Mouse (Mus musculus) limb, embryonic 15.5 days (tissue): ENCODE results near the gene Phf1. TPM values are rescaled to one million over a fixed set of nuclear protein-coding genes. Genes with fewer than 3 reads are reported as not detected.
"Not testable (repeated sequence)": the region's sequence is repeated elsewhere in the genome, so short reads cannot be mapped to it uniquely, and the experiment has no call there.

Source experiments
- ATAC-seq: fragments of 200-750 bp; cut with Nextera tagmentation; 2 replicates; pipeline ENCODE4 v1.8.0; 2017; ENCODE audit warnings: low read depth, moderate TSS enrichment; ENCODE audit not compliant: insufficient number of reproducible peaks, low FRiP score, low TSS enrichment
- H3K27ac ChIP-seq: fragments of 300-500 bp; sonication (generic); 2 replicates; pipeline ENCODE4 v1.5.1; 2015; ENCODE audit warnings: moderate library complexity, mild to moderate bottlenecking, inconsistent platforms
- H3K27me3 ChIP-seq: fragments of 300-500 bp; sonication (generic); 2 replicates; pipeline ENCODE4 v1.6.1; 2015; ENCODE audit warnings: inconsistent platforms
- H3K36me3 ChIP-seq: fragments of 300-500 bp; sonication (generic); 2 replicates; pipeline ENCODE4 v1.6.1; 2015; ENCODE audit warnings: inconsistent platforms
- H3K4me1 ChIP-seq: fragments of 300-500 bp; sonication (generic); 2 replicates; pipeline ENCODE4 v1.6.1; 2015; ENCODE audit warnings: inconsistent platforms
- H3K4me2 ChIP-seq: fragments of 300-500 bp; sonication (generic); 2 replicates; pipeline ENCODE4 v1.6.1; 2015; ENCODE audit warnings: mild to moderate bottlenecking, inconsistent platforms
- H3K4me3 ChIP-seq: fragments of 300-500 bp; sonication (generic); 2 replicates; pipeline ENCODE4 v1.5.1; 2015; ENCODE audit warnings: mild to moderate bottlenecking, inconsistent platforms
- H3K9ac ChIP-seq: fragments of 300-500 bp; sonication (generic); 2 replicates; pipeline ENCODE4 v1.6.1; 2015; ENCODE audit warnings: inconsistent platforms
- H3K9me3 ChIP-seq: fragments of 300-500 bp; sonication (generic); 2 replicates; pipeline ENCODE4 v1.6.1; 2016; ENCODE audit warnings: inconsistent platforms
- WGBS: fragments of 180-500 bp; shearing (Covaris S2); methylation state at CpG from one replicate; pipeline ENCODE4 v1.1.7; 2015; 5-methylcytosine and 5-hydroxymethylcytosine counted together
- microRNA-seq: library from miRNA; unstranded; fragments of <30 nt; microRNA quantifications from one replicate; pipeline ENCODE4, GENCODE M21; 2016
- polyA plus RNA-seq: library from polyadenylated mRNA; unstranded; fragments of >200 nt; fragmentation: Nextera tagmentation; extraction: Ambion mirVana; gene quantifications from 2 replicates; pipeline ENCODE4 v1.2.1, GENCODE M21; 2015

The Phf1 gene
- polyA plus RNA-seq, 1 experiment from 2014 or later = 13.0 TPM

DNA sequence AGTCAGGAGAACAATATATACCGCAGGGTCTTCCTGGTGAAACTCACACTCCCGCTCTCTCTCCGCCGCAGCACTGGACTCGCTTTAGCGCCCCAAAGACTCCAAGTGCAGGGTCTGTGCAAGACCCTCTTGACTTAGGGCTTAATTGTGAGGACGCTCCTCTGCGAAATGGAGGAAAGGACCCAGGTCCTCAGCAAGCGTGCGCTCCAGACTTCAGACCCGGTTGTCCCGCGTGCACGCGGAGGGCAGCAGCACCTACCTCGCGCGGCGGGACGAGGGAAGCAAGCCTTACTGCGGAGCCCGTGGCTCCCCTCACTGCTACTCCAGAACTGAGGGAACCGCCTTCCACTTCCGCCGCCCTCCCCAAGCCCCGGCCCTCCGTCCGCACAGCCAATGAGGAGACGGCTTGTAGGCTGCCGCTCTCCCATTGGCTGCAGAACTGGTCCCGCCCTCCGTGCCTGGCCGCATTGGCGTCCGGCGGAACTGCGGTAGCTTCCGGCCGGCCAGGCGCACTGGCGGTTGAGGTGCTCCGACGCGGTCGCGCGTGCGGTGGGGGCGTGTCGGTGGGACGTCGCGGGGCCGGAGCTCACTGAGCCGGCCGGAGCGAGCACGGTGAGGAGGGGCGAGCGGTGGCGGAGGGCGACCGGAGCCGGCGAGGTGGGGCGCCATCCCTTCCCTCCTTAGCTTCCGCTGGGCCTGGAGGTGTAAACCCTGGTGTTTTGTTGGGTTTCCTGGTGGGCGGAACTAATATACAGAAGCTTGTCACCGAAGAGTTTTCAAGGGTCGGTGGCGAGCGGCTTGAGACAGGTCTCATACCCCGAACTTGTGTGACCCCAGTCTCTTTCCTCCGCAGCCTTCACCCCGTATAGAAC lies 40.1 kb downstream of the Phf1 start, which contains the start of gene Zbtb9:
Gene Zbtb9 (plus strand): TSS at position 465 of the 872 bp plus-strand sequence.
- under 1% methylated on average over 75 of the region's 75 CpGs for WGBS
- H3K27me3 ChIP-seq = no peaks in the 10 kb centered on the region
- peak within 1 kb of the TSS; percentile 82 for H3K4me2 ChIP-seq
- H3K4me3 ChIP-seq = peak within 1 kb of the TSS; percentile 95
- H3K9me3 ChIP-seq = no peaks in the 10 kb centered on the region
- peak; percentile 98 for ATAC-seq
- peaks cover 44% of the 10 kb centered on the region for H3K4me1 ChIP-seq
- peak within 1 kb of the TSS; percentile 80 for H3K9ac ChIP-seq
- H3K36me3 ChIP-seq = peaks cover 44% of the 10 kb centered on the region
- H3K27ac ChIP-seq = peak within 1 kb of the TSS; percentile 90

DNA sequence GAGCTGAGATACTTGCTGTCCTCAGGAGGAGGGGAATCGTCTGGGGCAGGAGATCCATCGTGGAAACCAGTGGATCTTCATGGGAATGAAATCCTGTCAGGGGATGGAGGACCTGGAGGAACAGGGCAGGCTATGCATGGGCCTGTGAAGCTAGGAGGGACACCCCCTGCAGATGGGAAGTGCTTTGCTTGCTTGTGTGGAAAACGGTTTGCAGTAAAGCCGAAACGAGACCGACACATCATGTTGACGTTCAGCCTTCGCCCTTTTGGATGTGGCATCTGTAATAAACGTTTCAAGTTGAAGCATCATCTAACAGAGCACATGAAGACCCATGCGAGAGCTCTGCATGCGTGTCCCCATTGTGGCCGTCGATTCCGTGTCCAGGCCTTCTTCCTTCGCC lies 41.7 kb downstream of the Phf1 start:
- Histone ChIP-seq H3K4me1 (peaks cover 44% of the 10 kb centered on the region), H3K9ac (0 out of 2 replicates have a peak overlapping the region, but pooled peaks have one; percentile 14), H3K27me3 (no peaks in the 10 kb centered on the region), H3K9me3 (no peaks in the 10 kb centered on the region), H3K36me3 (peaks cover 45% of the 10 kb centered on the region), H3K4me2 (peak overlapping the region; percentile 82; the same call in 1 of the 2 replicates), H3K27ac (no peak overlapping the region), H3K4me3 (no peak overlapping the region)
- ATAC-seq = no peak
- 95% methylated on average over 15 of the region's 15 CpGs for WGBS

DNA sequence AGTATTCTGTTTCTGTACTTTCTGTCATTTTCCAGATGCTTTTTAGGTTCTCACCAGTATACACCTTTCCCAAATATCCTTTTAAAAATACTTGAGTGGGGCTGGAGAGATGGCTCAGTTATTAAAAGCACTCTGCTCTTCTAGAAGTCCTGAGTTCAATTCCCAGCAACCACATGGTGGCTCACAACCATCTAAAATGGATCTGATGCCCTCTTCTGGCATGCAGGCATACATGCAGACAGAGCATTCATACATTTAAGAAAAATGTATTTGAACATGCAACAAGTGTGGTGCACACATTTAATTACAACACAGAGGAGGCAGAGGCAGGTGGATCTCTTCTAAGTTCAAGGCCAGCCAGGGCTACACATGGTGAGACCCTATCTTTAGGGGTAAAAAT lies 42.6 kb downstream of the Phf1 start:
- Histone ChIP-seq H3K4me3 (no peak overlapping the region), H3K4me2 (no peak overlapping the region), H3K4me1 (peaks cover 39% of the 10 kb centered on the region), H3K36me3 (peaks cover 48% of the 10 kb centered on the region), H3K27ac (no peak overlapping the region), H3K9me3 (no peaks in the 10 kb centered on the region), H3K27me3 (no peaks in the 10 kb centered on the region), H3K9ac (no peak overlapping the region)
- no peak for ATAC-seq

DNA sequence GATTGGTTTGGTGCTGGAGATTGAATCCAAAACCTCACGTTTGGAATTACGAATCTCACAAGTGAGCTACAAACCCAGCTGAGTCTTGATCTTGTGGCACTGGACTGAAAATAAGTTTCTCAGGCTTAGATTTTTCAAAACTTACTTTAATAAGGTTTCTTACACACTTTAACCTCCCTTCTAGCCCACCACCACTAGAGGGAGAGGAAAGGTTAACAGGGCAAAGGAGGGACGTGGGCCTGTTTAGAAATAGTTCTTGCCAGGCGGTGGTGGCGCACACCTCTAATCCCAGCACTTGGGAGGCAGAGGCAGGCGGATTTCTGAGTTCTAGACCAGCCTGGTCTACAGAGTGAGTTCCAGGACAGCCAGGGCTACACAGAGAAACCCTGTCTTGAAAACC lies 44.5 kb downstream of the Phf1 start:
- H3K27me3 ChIP-seq, H3K9ac ChIP-seq, H3K4me3 ChIP-seq, ATAC-seq, H3K9me3 ChIP-seq, H3K4me2 ChIP-seq, H3K27ac ChIP-seq: not testable (repeated sequence)
- 92% methylated on average over 6 of the region's 6 CpGs for WGBS
- peaks cover 20% of the 10 kb centered on the region for H3K4me1 ChIP-seq
- H3K36me3 ChIP-seq = peaks cover 48% of the 10 kb centered on the region

DNA sequence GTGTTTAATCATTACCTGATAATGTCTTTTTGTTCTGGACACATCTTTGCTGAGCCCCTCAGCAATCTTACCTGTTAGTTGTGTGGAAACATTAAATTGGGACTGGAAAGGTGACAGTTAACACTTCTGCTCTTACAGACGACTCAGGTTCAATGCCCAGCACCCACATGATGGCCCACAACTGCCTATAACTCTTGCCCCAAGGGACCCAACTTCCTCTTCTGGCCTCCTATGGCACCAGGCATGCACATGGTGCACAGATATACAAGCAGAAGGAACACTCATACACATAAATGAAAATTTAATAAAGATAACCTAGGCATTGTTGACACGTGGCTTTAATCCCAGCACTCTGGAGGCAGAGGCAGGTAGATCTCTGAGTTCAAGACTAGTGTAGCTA lies 46.6 kb downstream of the Phf1 start:
- Histone ChIP-seq H3K9ac (no peak overlapping the region), H3K4me1 (peaks cover 8% of the 10 kb centered on the region), H3K36me3 (peaks cover 45% of the 10 kb centered on the region), H3K4me3 (no peak overlapping the region), H3K27me3 (no peaks in the 10 kb centered on the region), H3K4me2 (no peak overlapping the region), H3K27ac (no peak overlapping the region), H3K9me3 (no peaks in the 10 kb centered on the region)
- WGBS = 74% methylated on average over 2 of the region's 2 CpGs
- ATAC-seq = no peak

DNA sequence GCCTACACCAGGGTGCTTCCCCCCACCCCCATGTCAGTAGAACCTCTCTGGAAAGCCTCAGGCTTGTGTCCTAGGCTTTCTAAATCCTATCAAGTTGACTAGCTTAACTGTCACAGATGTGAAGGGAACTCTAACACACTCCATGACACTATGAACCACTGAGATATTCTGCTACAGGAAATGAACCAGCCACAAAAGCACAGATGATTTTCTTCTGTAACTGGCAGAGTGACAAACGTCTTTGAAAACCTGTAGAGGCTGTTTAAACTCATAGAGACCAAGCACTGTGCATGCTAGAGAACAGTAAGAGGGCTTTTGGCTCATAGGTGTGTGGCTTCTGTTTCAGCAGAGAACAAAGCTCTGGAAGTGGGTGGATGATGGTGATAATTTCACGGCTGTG lies 48.2 kb downstream of the Phf1 start:
- Histone ChIP-seq H3K4me3 (no peak overlapping the region), H3K27me3 (no peaks in the 10 kb centered on the region), H3K9me3 (no peaks in the 10 kb centered on the region), H3K4me1 (0 out of 2 replicates have a peak, but pooled peaks cover 2% of the 10 kb centered on the region), H3K36me3 (peaks cover 31% of the 10 kb centered on the region), H3K4me2 (no peak overlapping the region), H3K9ac (no peak overlapping the region), H3K27ac (no peak overlapping the region)
- ATAC-seq = no peak
- WGBS = 68% methylated on average over 2 of the region's 2 CpGs

DNA sequence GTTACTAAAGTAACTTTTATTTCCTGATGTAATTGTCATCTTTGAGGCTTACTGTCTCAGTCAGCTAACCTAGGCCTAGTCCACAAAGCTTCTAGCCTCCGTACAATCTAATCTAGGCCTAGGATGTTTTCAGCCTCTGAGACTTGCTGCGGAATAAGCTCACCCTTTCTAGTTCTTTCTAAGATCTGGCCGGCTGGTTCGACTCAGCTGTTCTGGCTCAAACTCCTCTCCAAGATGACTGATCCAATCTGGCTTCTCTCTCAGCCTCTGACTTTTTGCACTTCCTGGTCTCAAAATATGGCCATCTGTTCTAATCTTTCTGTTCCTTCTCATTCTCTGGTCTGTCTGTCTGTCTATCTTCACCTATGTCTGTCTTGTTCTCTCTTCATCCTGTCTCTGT lies 50.5 kb downstream of the Phf1 start:
- no peaks in the 10 kb centered on the region for H3K9me3 ChIP-seq
- H3K4me1 ChIP-seq = no peaks in the 10 kb centered on the region
- H3K4me3 ChIP-seq = no peak overlapping the region
- H3K27me3 ChIP-seq = no peaks in the 10 kb centered on the region
- no peak overlapping the region for H3K27ac ChIP-seq
- H3K9ac ChIP-seq = no peak overlapping the region
- no peak overlapping the region for H3K4me2 ChIP-seq
- 93% methylated on average over 4 of the region's 4 CpGs for WGBS
- H3K36me3 ChIP-seq = peaks cover 12% of the 10 kb centered on the region
- no peak for ATAC-seq

DNA sequence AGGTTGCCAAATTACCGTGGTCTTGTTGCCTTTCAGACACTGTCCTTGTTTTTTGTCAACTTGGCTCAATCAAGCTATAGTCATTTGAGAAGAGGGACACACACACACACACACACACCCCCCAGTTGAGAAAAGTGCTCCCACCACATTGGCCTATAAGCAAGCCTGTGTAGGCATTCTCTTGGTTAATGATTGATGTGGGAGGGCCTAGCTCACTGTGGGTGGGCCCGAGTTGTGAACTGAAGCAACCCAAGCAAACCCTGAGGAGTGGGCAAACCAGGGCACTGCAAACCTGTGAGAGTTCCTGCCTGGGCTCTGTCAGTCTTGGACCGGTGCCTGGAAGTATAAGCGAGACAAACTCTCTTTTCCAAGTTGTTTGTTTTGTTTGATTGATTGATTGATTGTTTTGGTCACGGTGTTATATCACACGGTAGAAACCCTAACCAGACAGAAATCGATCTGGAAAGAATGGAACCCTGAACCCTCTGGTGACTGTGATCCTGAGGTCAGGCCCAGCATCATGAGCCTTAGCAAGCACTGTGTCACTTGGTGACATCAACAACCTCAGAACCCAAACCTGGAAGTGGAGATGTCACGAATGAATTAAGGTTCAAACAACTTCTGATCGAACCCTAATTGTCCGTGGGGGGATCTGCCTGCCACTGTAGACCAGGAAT lies 52.8 kb downstream of the Phf1 start:
- no peaks in the 10 kb centered on the region for H3K27me3 ChIP-seq
- no peak overlapping the region for H3K4me3 ChIP-seq
- no peak overlapping the region for H3K27ac ChIP-seq
- H3K9me3 ChIP-seq = no peaks in the 10 kb centered on the region
- no peak for ATAC-seq
- H3K4me2 ChIP-seq = no peak overlapping the region
- H3K9ac ChIP-seq = no peak overlapping the region
- H3K36me3 ChIP-seq = no peaks in the 10 kb centered on the region
- H3K4me1 ChIP-seq = no peaks in the 10 kb centered on the region
- 84% methylated on average over 10 of the region's 10 CpGs for WGBS

Small RNA genes within 50 kb of the gene (microRNA-seq; reads per million reads assigned to microRNA genes)
- gene Gm27775 = not detected
- not detected for gene Mir3083
- not detected for gene Mir6968

Other genes with a start within 250 kb of the Phf1 start
- gene Crebrf, start 217.4 kb upstream of the Phf1 start, polyA plus RNA-seq = 7.3 and 7.6 TPM in 2 replicates
- 47.3 and 50.7 TPM in 2 replicates for gene Bnip1, start 152.0 kb upstream of the Phf1 start, polyA plus RNA-seq
- not detected in 2 replicates for gene Nkx2-5, start 88.0 kb upstream of the Phf1 start, polyA plus RNA-seq
- gene Kifc5b, start 16.0 kb upstream of the Phf1 start, polyA plus RNA-seq = 4.7 and 5.8 TPM in 2 replicates
- 158 and 172 TPM in 2 replicates for gene Cuta, start 6.5 kb downstream of the Phf1 start, polyA plus RNA-seq
- 1.6 and 1.9 TPM in 2 replicates for gene Syngap1, start 8.2 kb downstream of the Phf1 start, polyA plus RNA-seq
- 13.5 and 14.1 TPM in 2 replicates for gene Zbtb9, start 40.1 kb downstream of the Phf1 start, polyA plus RNA-seq
- 4.0 and 5.5 TPM in 2 replicates for gene Bak1, start 96.0 kb downstream of the Phf1 start, polyA plus RNA-seq
- gene Itpr3, start 124.3 kb downstream of the Phf1 start, polyA plus RNA-seq = 4.3 and 4.4 TPM in 2 replicates
- gene Uqcc2, start 200.9 kb downstream of the Phf1 start, polyA plus RNA-seq = 276 and 289 TPM in 2 replicates
- gene Ip6k3, start 234.7 kb downstream of the Phf1 start, polyA plus RNA-seq = 0.44 and 1.7 TPM in 2 replicates